Mouse (Mus musculus): ENCODE data around the gene Serpinb5.

- no peak for TF ChIP-seq GATA1 (IDR thresholded peaks at IDR 0.05; ENCODE audit: borderline replicate concordance, low read length)
- TF ChIP-seq FLI1 (IDR thresholded peaks at IDR 0.05; ENCODE audit: low read length), result no peak
These were observed at the start of gene Serpinb5 for GRCm38 (mm10) chr1:106860847-106861246.
